Mouse (Mus musculus): ENCODE measurements at regions not wholly inside any gene's neighbourhood (a gene's known extent, or its start where the extent isn't known, plus 50 kb on each side); places are given as distances from the start of the nearest gene placed in this dataset.

- no peaks in the 10 kb centered on the region for H3K4me1 ChIP-seq
- H3K27me3 ChIP-seq (ENCODE audit: insufficient read depth, poor library complexity, severe bottlenecking) = no peaks in the 10 kb centered on the region
- 78% methylated on average over 11 of the region's 11 CpGs for WGBS
- H3K9me3 ChIP-seq = no peaks in the 10 kb centered on the region
- H3K36me3 ChIP-seq = no peaks in the 10 kb centered on the region
- H3K4me3 ChIP-seq = no peak overlapping the region
- no peak overlapping the region for H3K27ac ChIP-seq
- no peak for DNase-seq (ENCODE audit: low spot score)
Measured at GRCm38 (mm10) chr5:39417121-39417844, 338.0 kb downstream of the Hs3st1 start.

DNA sequence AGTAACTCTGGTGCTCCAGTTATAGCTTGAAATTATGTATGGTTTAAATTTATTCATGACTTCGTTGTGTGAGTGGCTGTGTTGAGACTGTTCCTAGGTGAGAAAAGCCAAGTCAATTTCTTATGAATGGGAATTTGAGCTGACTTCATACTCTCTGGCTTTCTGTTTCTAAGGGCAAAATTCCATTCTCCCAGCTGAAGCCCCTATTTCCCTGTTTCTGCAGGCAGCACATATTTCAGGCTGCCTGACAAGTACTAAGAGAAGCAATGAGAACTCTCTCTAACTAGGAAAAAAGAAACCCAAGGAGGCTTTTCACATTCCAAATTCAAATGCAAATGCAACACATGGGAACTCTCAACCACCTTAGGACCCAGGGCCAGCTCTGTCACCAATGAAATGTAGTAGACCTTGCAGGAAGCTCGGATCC is 338.7 kb downstream of the Hs3st1 start:
- WGBS = 62% methylated on average over 2 of the region's 2 CpGs
- Histone ChIP-seq H3K27ac (no peak overlapping the region), H3K4me3 (no peak overlapping the region), H3K27me3 (ENCODE audit: insufficient read depth, poor library complexity, severe bottlenecking) (no peaks in the 10 kb centered on the region), H3K9me3 (no peaks in the 10 kb centered on the region), H3K36me3 (no peaks in the 10 kb centered on the region), H3K4me1 (no peaks in the 10 kb centered on the region)
- DNase-seq (ENCODE audit: low spot score) = no peak

- Histone ChIP-seq H3K4me3 (no peak overlapping the region), H3K9me3 (no peaks in the 10 kb centered on the region), H3K27me3 (ENCODE audit: insufficient read depth, poor library complexity, severe bottlenecking) (no peaks in the 10 kb centered on the region), H3K27ac (no peak overlapping the region), H3K4me1 (no peaks in the 10 kb centered on the region), H3K36me3 (no peaks in the 10 kb centered on the region)
- 54% methylated on average over 5 of the region's 5 CpGs for WGBS
- DNase-seq (ENCODE audit: low spot score) = no peak
Measured at GRCm38 (mm10) chr5:39412756-39413155, 342.5 kb downstream of the Hs3st1 start.

DNA sequence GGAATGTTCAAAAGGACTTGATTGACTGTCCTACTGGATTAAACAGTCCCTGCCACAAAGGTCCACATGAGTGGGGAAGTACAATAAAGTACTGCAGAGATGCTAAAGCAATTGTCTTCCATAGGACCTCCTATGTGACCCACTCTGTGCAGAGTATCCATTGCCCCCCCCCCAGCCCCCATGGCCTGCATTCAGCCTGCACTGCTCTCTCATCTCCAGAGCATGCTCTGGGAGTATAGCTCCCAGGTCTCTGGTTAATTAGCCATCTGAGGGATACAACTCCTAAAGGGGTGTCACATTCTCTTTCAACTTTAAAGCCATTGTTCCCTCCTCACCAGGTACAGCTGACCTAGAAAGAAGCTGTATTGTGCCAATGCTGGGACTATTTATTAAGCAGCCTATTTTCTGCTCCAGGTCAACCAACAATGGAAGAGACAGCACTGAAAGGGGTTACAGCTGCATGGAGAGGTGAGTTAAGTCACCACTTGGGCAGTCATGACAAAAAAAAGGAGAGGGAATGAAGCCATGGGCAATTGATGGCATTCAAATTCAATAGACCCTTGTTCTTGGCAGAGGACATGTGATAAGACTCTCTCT is 364.8 kb downstream of the Hs3st1 start:
- no peak overlapping the region for H3K27ac ChIP-seq
- H3K36me3 ChIP-seq = no peaks in the 10 kb centered on the region
- DNase-seq (ENCODE audit: low spot score) = no peak
- peaks cover 10% of the 10 kb centered on the region for H3K4me1 ChIP-seq
- H3K9me3 ChIP-seq = no peaks in the 10 kb centered on the region
- no peaks in the 10 kb centered on the region for H3K27me3 ChIP-seq (ENCODE audit: insufficient read depth, poor library complexity, severe bottlenecking)
- H3K4me3 ChIP-seq = no peak overlapping the region

- no peaks in the 10 kb centered on the region for H3K4me1 ChIP-seq
- H3K9me3 ChIP-seq = no peaks in the 10 kb centered on the region
- H3K4me3 ChIP-seq = no peak overlapping the region
- DNase-seq (ENCODE audit: low spot score) = no peak
- H3K36me3 ChIP-seq = no peaks in the 10 kb centered on the region
- H3K27me3 ChIP-seq (ENCODE audit: insufficient read depth, poor library complexity, severe bottlenecking) = no peaks in the 10 kb centered on the region
- WGBS = 89% methylated on average over 2 of the region's 2 CpGs
- no peak overlapping the region for H3K27ac ChIP-seq
Measured at GRCm38 (mm10) chr5:39384410-39384809, 370.9 kb downstream of the Hs3st1 start.

GRCm38 (mm10) chr5:39374199-39374598 is 381.1 kb downstream of the Hs3st1 start:
- Histone ChIP-seq H3K4me3 (no peak overlapping the region), H3K27ac (no peak overlapping the region), H3K4me1 (no peaks in the 10 kb centered on the region), H3K9me3 (no peaks in the 10 kb centered on the region), H3K36me3 (no peaks in the 10 kb centered on the region), H3K27me3 (ENCODE audit: insufficient read depth, poor library complexity, severe bottlenecking) (no peaks in the 10 kb centered on the region)
- no peak for DNase-seq (ENCODE audit: low spot score)
- WGBS = 81% methylated on average over 3 of the region's 3 CpGs

DNA sequence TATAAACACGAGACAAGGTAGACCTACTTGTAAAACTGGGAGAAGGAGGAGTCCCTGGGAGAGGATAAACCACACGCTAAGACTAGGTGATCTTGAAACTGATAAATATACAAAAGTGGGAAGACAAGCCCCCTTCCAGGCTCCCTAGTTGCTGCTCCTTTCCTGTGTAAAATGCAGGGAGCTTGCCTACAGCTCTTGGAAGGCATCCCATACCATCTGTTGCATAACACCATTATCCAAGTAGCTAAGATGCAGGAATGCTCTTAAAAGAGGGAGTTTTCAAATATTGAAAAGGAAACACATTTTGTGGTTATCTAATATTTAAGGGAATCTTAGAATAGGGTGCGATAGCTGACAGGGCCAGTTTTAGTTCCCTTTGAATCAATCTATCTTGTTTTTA is 406.6 kb downstream of the Hs3st1 start:
- Histone ChIP-seq H3K4me1 (no peaks in the 10 kb centered on the region), H3K9me3 (no peaks in the 10 kb centered on the region), H3K36me3 (no peaks in the 10 kb centered on the region), H3K4me3 (no peak overlapping the region), H3K27me3 (ENCODE audit: insufficient read depth, poor library complexity, severe bottlenecking) (no peaks in the 10 kb centered on the region), H3K27ac (no peak overlapping the region)
- no peak for DNase-seq (ENCODE audit: low spot score)
- WGBS = 75% methylated on average over 3 of the region's 3 CpGs

GRCm38 (mm10) chr5:39347019-39347418 is 408.3 kb downstream of the Hs3st1 start:
- H3K36me3 ChIP-seq = no peaks in the 10 kb centered on the region
- H3K4me1 ChIP-seq = no peaks in the 10 kb centered on the region
- H3K4me3 ChIP-seq = no peak overlapping the region
- H3K27me3 ChIP-seq (ENCODE audit: insufficient read depth, poor library complexity, severe bottlenecking) = no peaks in the 10 kb centered on the region
- no peak overlapping the region for H3K27ac ChIP-seq
- WGBS = 75% methylated on average over 3 of the region's 3 CpGs
- DNase-seq (ENCODE audit: low spot score) = no peak
- no peaks in the 10 kb centered on the region for H3K9me3 ChIP-seq

DNA sequence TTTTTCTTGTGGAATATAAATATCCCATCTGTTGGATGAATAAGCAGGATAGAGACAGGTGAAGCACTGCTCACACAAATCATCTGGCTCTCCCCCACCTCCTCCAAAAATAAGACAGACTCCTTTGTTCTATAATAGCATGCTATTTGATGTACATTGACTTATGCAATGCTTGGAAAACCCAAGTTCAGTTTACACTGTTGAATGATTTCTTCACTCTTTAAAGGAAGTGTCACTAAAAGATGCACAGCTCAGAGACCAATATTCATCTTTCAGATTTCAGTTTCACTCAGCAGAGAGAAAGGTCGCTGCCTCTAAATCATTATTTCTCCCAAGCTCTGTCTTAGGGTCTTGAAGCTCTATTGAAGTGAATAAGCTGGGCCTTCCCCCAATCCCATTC is 417.4 kb downstream of the Hs3st1 start:
- Histone ChIP-seq H3K27me3 (ENCODE audit: insufficient read depth, poor library complexity, severe bottlenecking) (no peaks in the 10 kb centered on the region), H3K4me1 (no peaks in the 10 kb centered on the region), H3K36me3 (no peaks in the 10 kb centered on the region), H3K9me3 (no peaks in the 10 kb centered on the region), H3K27ac (no peak overlapping the region), H3K4me3 (no peak overlapping the region)
- no peak for DNase-seq (ENCODE audit: low spot score)
- 73% methylated on average over 1 of the region's 1 CpGs for WGBS

- Histone ChIP-seq H3K27me3 (ENCODE audit: insufficient read depth, poor library complexity, severe bottlenecking) (no peaks in the 10 kb centered on the region), H3K4me1 (no peaks in the 10 kb centered on the region), H3K36me3 (no peaks in the 10 kb centered on the region), H3K9me3 (no peaks in the 10 kb centered on the region), H3K4me3 (no peak overlapping the region), H3K27ac (no peak overlapping the region)
- DNase-seq (ENCODE audit: low spot score) = no peak
- WGBS = 90% methylated on average over 2 of the region's 2 CpGs
Measured at GRCm38 (mm10) chr5:39336484-39336985, 418.7 kb downstream of the Hs3st1 start.

DNA sequence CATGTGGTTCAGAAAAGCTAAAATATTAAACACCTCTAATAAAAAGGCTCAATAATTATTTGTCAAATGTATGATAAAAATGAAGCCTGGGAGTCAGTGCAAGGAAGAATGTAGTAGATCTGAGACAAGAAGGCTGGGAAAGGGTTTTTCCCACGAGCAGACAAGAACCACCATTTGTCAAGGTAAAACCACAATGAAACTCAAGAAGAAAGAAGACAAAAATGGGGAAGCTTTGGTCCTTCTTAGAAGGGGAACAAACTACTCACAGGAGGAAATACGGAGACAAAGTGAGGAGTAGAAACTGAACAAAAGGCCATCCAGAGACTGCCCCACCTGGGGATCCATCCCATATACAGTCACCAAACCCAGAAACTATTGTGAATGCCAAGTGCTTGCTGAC is 420.0 kb downstream of the Hs3st1 start:
- H3K36me3 ChIP-seq = no peaks in the 10 kb centered on the region
- 73% methylated on average over 2 of the region's 2 CpGs for WGBS
- no peak for DNase-seq (ENCODE audit: low spot score)
- H3K4me3 ChIP-seq = no peak overlapping the region
- no peaks in the 10 kb centered on the region for H3K9me3 ChIP-seq
- no peak overlapping the region for H3K27ac ChIP-seq
- no peaks in the 10 kb centered on the region for H3K4me1 ChIP-seq
- no peaks in the 10 kb centered on the region for H3K27me3 ChIP-seq (ENCODE audit: insufficient read depth, poor library complexity, severe bottlenecking)

DNA sequence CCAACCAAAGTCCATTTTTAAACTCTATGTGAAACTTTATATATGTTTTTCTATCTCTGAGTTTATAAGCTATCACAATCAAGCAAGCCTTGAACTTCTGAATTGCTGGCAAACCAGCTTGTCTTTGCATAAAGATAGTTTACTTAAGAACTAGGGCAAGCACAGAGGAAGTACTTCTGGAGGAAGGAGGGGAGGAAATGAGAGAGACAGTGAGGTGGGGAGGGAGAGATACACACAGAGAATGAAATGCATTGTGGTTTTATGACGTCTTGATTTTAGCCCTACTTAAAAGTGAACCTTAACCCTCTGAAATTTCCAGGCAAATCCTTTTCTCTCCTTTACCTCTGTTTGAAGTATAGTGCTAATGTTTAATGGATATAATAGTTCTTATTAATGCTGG is 421.0 kb downstream of the Hs3st1 start:
- no peaks in the 10 kb centered on the region for H3K9me3 ChIP-seq
- H3K27me3 ChIP-seq (ENCODE audit: insufficient read depth, poor library complexity, severe bottlenecking) = no peaks in the 10 kb centered on the region
- no peak for DNase-seq (ENCODE audit: low spot score)
- H3K36me3 ChIP-seq = no peaks in the 10 kb centered on the region
- H3K27ac ChIP-seq = no peak overlapping the region
- 61% methylated on average over 1 of the region's 1 CpGs for WGBS
- no peak overlapping the region for H3K4me3 ChIP-seq
- no peaks in the 10 kb centered on the region for H3K4me1 ChIP-seq

DNA sequence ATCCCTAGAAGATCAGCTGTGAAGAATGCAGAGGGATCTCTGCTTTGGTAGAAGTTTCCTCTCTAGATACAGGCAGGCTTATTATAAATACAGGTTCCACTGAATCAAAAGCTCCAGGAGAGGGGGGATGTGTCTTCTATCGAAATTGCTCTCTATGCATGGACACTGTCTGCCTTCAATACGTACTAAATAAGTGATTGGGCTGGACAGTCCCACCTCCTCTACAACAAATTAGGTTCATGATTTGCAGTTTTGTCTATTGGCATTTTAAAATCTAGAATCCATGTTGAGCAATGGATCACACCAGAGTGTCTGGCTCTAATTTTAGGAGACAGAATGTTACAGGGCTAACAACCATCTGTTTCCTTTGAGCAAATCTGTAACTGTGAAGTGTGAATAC is 429.9 kb downstream of the Hs3st1 start:
- H3K36me3 ChIP-seq = no peaks in the 10 kb centered on the region
- H3K4me1 ChIP-seq = no peaks in the 10 kb centered on the region
- WGBS = 65% methylated on average over 2 of the region's 2 CpGs
- H3K4me3 ChIP-seq = no peak overlapping the region
- no peaks in the 10 kb centered on the region for H3K27me3 ChIP-seq (ENCODE audit: insufficient read depth, poor library complexity, severe bottlenecking)
- DNase-seq (ENCODE audit: low spot score) = no peak
- no peaks in the 10 kb centered on the region for H3K9me3 ChIP-seq
- H3K27ac ChIP-seq = no peak overlapping the region

GRCm38 (mm10) chr5:39316478-39316877 is 438.8 kb downstream of the Hs3st1 start:
- WGBS = 58% methylated on average over 3 of the region's 3 CpGs
- Histone ChIP-seq H3K36me3 (no peaks in the 10 kb centered on the region), H3K27ac (no peak overlapping the region), H3K9me3 (no peaks in the 10 kb centered on the region), H3K4me3 (no peak overlapping the region), H3K4me1 (no peaks in the 10 kb centered on the region), H3K27me3 (ENCODE audit: insufficient read depth, poor library complexity, severe bottlenecking) (no peaks in the 10 kb centered on the region)
- no peak for DNase-seq (ENCODE audit: low spot score)

Data from heart, embryonic 10.5 days (tissue).